Mouse (Mus musculus): ENCODE measurements around the gene Hoxa10. TPM values are rescaled to one million over a fixed set of nuclear protein-coding genes. Genes with fewer than 3 reads are reported as not detected.

Hoxa10 gene
- polyA plus RNA-seq, 1 experiment from 2014 or later, result 294 TPM

DNA sequence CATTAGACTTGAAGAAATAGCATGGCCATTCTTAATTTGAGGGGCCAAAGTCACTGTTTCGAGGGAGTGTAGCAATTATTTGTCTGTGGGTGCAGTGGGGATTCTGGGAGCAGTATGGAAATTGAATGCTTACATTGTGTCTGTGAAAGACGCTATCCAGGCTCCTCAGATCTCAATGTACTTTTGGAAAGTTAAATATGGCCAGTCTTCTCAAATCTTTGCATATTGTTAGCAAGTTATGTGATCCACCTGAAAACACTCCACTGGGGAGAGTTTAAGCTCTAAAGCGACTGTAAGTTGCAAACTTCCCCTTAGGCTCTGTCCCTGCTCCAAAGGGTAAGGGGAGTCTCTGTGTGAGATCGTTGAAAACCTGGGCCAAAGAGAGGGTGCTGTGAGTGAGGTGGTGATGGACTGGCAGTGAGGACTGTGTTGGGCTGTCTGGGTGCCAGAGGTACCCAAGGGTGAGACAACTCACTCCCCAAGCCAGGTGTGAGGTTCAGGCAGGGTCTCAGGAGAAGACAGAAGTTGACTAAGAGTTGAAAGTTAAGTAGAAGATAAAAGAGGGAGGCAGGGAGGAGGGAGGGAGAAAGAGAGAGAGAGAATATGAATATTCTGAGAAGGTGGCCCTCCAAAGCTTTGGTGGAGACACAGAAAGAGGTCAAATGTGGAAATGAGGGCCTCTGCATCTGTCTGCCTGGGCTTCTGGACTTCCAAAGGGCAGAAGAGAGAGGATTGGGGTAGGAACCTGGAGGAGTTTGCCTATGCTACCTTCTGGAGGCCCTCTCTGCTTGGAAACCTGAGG lies 33.6 kb downstream of the Hoxa10 start:
- Histone ChIP-seq H3K9me3 (no peaks in the 10 kb centered on the region), H3K9ac (replicated peaks) (peak overlapping the region; percentile 50; the same call in 1 of the 2 replicates), H3K4me3 (replicated peaks) (peak overlapping the region; percentile 50), H3K4me1 (replicated peaks) (peaks cover 88% of the 10 kb centered on the region), H3K4me2 (peak overlapping the region; percentile 96), H3K27me3 (peaks cover 33% of the 10 kb centered on the region; the same call in 1 of the 2 replicates), H3K36me3 (peaks cover 32% of the 10 kb centered on the region), H3K27ac (0 out of 2 replicates have a peak overlapping the region, but pooled peaks have one; percentile 35)
- 12% methylated on average over 4 of the region's 4 CpGs for WGBS
- ATAC-seq (ENCODE audit: insufficient number of reproducible peaks, insufficient read depth, low FRiP score, low TSS enrichment, low read depth), result no peak

DNA sequence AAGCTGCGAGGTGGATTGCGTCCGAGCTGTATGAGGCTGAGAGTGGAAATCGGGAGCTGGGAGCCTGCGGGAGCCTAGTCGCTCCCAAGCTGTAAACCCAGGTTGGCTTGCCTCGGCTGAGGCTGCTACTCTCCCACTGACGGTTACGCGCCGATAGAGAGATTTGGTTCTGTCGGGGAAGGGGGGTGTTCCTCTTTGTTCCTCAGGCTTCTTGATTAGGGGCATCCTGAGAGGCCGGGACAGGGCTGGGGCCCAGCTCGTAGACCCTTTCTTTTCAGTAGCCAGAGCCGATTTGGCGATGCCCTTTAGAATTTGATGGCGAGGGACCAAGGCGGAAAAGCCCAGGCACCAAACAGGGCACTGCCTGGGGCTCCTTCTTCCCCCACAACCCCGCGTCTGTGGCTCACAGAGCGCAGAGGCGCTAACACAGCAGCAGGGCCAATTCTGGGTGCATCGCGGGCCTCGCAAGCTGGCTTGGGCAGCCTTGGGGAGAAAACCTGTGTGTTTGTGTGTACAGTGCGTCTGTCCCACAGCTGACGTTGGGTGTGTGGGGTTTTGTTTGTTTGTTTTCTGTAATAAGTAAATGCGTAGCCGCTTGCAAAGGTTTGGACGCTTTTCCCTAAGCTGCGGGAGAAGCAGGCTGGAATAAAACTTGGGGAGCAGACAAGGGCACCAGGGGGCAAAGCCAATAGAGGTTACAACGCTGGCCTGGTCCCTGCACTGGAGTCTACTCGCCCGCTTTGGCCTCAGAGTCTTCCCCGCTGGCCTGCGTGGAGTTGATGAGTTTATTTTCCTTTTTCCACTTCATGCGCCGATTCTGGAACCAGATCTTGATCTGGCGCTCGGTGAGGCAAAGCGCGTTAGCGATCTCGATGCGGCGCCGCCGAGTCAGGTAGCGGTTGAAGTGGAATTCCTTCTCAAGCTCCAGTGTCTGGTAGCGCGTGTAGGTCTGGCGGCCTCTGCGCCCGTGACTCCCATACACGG lies 34.7 kb downstream of the Hoxa10 start:
- H3K27ac ChIP-seq, result peak overlapping the region; percentile 60; the same call in 1 of the 2 replicates
- no peak for ATAC-seq (ENCODE audit: insufficient number of reproducible peaks, insufficient read depth, low FRiP score, low TSS enrichment, low read depth)
- peaks cover 93% of the 10 kb centered on the region for H3K4me1 ChIP-seq (replicated peaks)
- peaks cover 41% of the 10 kb centered on the region for H3K36me3 ChIP-seq
- 7% methylated on average over 55 of the region's 55 CpGs for WGBS
- H3K9me3 ChIP-seq, result no peaks in the 10 kb centered on the region
- H3K4me3 ChIP-seq (replicated peaks), result peak overlapping the region; percentile 50
- H3K4me2 ChIP-seq, result peak overlapping the region; percentile 96
- H3K27me3 ChIP-seq, result peaks cover 33% of the 10 kb centered on the region; the same call in 1 of the 2 replicates
- H3K9ac ChIP-seq (replicated peaks), result peak overlapping the region; percentile 50

DNA sequence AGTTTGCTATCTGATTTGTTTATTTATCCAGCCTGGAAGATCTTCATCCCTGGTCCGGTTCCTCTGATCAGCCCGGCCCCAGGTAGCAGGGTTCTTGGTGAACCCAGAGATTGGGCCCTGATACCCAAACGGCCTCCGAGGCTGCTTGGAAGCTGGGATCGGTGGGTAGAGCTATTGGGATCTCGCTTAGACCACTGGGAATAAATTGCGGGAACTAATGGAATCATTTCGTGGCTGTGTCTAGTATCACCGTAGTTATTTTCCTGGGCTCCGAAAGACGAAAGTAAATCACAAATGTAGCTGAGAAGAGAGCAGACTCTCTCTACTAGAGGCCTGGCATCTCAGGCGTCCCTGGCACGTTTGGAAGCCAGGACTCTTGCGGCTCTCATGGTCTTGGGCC lies 35.4 kb downstream of the Hoxa10 start:
- H3K36me3 ChIP-seq, result peaks cover 42% of the 10 kb centered on the region
- H3K27me3 ChIP-seq, result peaks cover 35% of the 10 kb centered on the region; the same call in 1 of the 2 replicates
- H3K9ac ChIP-seq (replicated peaks), result peak overlapping the region; percentile 50; the same call in 1 of the 2 replicates
- H3K4me2 ChIP-seq, result peak overlapping the region; percentile 96
- H3K4me1 ChIP-seq (replicated peaks), result peaks cover 94% of the 10 kb centered on the region
- peak overlapping the region; percentile 60; the same call in 1 of the 2 replicates for H3K27ac ChIP-seq
- no peaks in the 10 kb centered on the region for H3K9me3 ChIP-seq
- WGBS, result 5% methylated on average over 14 of the region's 14 CpGs
- ATAC-seq (ENCODE audit: insufficient number of reproducible peaks, insufficient read depth, low FRiP score, low TSS enrichment, low read depth), result no peak
- H3K4me3 ChIP-seq (replicated peaks), result peak overlapping the region; percentile 50

DNA sequence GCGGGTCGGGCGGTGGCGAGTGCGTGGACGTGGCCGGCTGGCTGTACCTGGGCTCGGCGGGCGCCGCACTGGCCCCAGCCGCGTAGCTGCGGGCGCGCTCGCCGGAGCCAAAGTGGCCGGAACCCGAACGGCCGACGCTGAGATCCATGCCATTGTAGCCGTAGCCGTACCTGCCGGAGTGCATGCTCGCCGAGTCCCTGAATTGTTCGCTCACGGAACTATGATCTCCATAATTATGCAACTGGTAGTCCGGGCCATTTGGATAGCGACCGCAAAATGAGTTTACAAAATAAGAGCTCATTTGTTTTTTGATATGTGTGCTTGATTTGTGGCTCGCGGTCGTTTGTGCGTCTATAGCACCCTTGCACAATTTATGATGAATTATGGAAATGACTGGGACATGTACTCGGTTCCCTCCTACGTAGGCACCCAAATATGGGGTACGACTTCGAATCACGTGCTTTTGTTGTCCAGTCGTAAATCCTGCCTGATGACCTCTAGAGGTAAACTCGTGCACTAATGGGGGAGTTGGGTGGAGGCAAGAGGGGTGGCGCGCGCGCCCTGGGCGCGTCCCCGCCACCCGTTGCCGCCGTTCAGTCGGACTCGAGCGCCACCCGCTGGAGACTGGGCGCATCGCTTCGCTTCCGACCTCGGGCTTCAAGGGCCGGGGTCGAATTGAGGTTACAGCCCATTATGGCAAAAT lies 36.5 kb downstream of the Hoxa10 start, which contains the start of gene Hoxa5:
TSS of gene Hoxa5 (minus strand) at position 538 of the 703 bp plus-strand sequence.
- peak within 1 kb of the TSS; percentile 80 for H3K9ac ChIP-seq (replicated peaks)
- WGBS, result 1% methylated on average over 65 of the region's 65 CpGs
- H3K4me1 ChIP-seq (replicated peaks), result peaks cover 90% of the 10 kb centered on the region
- peak within 1 kb of the TSS; percentile 50 for H3K4me3 ChIP-seq (replicated peaks)
- peaks cover 34% of the 10 kb centered on the region for H3K27me3 ChIP-seq
- H3K9me3 ChIP-seq, result no peaks in the 10 kb centered on the region
- H3K27ac ChIP-seq, result peak within 1 kb of the TSS; percentile 67
- H3K36me3 ChIP-seq, result peaks cover 48% of the 10 kb centered on the region
- H3K4me2 ChIP-seq, result peak within 1 kb of the TSS; percentile 96
- no peak for ATAC-seq (ENCODE audit: insufficient number of reproducible peaks, insufficient read depth, low FRiP score, low TSS enrichment, low read depth)

DNA sequence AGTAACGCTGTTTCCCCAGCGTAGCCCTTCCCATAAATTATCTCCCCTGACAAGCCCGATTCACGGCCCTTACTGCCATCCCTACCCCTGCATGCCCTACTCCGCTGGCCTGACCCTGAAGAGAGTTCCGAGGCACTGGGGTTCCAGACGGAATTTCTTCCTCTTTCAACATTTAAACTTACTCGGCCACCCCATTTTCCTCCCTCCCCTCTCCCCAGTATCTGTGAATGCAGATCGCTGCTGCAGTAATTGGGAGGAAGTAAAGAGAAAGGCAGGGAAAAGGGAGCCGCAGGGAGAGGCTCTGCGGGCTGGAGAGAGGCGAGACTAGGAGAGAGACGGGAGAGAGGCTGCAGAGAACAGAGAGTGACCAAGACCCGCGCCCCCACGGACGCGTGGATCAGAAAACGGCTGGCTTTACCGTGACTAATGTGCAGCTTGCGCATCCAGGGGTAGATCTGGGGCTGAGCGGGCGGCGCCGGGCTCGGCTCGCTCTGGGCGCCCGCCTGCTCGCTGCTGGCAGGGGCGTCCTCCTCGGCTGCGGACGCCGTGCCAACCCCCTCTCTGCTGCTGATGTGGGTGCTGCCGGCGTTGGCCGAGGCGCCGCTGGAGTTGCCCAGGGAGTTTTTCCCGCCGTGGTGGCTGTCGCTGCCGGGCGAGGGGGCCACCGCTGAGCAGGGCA lies 37.1 kb downstream of the Hoxa10 start:
- Histone ChIP-seq H3K9me3 (no peaks in the 10 kb centered on the region), H3K4me3 (replicated peaks) (peak overlapping the region; percentile 50), H3K4me2 (peak overlapping the region; percentile 96), H3K36me3 (peaks cover 48% of the 10 kb centered on the region), H3K27ac (peak overlapping the region; percentile 67), H3K27me3 (peaks cover 31% of the 10 kb centered on the region), H3K4me1 (replicated peaks) (peaks cover 83% of the 10 kb centered on the region), H3K9ac (replicated peaks) (peak overlapping the region; percentile 80)
- no peak for ATAC-seq (ENCODE audit: insufficient number of reproducible peaks, insufficient read depth, low FRiP score, low TSS enrichment, low read depth)
- WGBS, result 2% methylated on average over 46 of the region's 46 CpGs

DNA sequence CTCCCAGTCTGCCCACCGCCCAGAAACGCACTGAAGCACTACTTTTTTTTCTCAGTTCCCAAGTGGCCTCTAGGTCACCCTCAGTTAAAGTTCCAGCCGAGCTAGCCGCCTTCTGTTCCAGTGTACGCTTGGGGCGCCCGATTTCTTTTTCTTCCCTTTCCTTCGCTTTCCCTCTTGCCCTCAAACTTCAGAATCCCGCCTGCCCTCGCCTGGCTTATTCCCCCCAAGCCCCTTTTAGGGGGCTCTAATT lies 37.6 kb downstream of the Hoxa10 start:
- peak overlapping the region; percentile 67; the same call in 1 of the 2 replicates for H3K27ac ChIP-seq
- H3K36me3 ChIP-seq, result peaks cover 48% of the 10 kb centered on the region
- H3K27me3 ChIP-seq, result peaks cover 31% of the 10 kb centered on the region
- no peaks in the 10 kb centered on the region for H3K9me3 ChIP-seq
- no peak for ATAC-seq (ENCODE audit: insufficient number of reproducible peaks, insufficient read depth, low FRiP score, low TSS enrichment, low read depth)
- H3K4me3 ChIP-seq (replicated peaks), result peak overlapping the region; percentile 50
- peaks cover 79% of the 10 kb centered on the region for H3K4me1 ChIP-seq (replicated peaks)
- peak overlapping the region; percentile 80 for H3K9ac ChIP-seq (replicated peaks)
- H3K4me2 ChIP-seq, result peak overlapping the region; percentile 96
- WGBS, result 4% methylated on average over 10 of the region's 10 CpGs

DNA sequence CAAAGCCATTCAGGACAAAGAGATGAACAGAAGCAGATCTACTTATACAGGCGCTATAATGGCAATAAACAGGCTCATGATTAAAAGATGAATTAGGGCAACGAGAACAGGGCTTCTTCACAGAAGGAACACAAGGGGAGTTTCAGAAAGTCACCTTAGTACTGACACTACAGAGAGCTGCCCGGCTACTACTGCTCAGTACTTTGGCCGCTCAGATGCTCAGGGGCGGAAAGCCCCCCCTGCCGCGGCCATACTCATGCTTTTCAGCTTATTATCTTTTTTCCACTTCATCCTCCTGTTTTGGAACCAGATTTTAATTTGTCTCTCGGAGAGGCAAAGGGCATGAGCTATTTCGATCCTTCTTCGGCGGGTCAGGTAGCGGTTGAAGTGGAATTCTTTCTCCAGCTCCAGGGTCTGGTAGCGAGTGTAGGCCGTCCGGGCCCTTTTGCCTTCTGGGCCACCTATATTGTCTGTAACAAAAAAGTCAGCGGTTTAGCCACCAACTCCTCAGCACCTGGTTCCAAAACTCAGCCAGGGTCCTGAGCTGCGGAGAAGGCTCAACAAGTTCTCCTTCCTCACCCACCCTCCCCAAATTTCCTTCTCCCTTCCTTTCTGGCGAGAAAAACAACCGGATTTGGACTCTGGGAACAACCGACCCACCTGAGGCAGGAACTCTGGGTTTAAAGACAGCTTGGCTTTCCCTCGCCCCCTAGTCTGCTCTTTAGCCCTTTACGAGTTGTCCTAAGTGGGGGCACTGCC lies 38.1 kb downstream of the Hoxa10 start:
- H3K27me3 ChIP-seq, result peaks cover 30% of the 10 kb centered on the region
- ATAC-seq (ENCODE audit: insufficient number of reproducible peaks, insufficient read depth, low FRiP score, low TSS enrichment, low read depth), result no peak
- no peaks in the 10 kb centered on the region for H3K9me3 ChIP-seq
- peak overlapping the region; percentile 96 for H3K4me2 ChIP-seq
- H3K36me3 ChIP-seq, result peaks cover 48% of the 10 kb centered on the region
- WGBS, result 17% methylated on average over 22 of the region's 22 CpGs
- peak overlapping the region; percentile 50 for H3K4me3 ChIP-seq (replicated peaks)
- H3K27ac ChIP-seq, result no peak overlapping the region
- peaks cover 76% of the 10 kb centered on the region for H3K4me1 ChIP-seq (replicated peaks)
- peak overlapping the region; percentile 80 for H3K9ac ChIP-seq (replicated peaks)

DNA sequence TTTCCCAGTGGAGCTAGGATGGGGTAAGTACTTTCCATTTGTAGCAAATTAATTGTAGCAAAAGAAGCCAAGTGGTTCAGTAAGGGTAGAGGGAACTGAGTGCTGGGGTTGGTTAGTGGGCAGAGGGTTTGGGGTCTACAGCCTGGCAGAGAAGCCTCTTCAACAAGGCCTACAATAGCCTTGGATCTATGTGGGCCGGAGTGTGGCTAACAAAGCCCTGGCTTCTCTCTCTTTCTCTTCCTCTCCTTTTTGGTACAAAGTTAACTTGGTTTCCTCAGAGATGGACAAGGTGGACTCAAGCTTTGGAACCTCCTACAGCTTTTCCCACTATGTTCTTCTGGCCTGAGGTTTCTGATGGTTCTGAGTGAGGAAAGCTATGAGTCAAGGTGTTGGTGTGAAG lies 39.4 kb downstream of the Hoxa10 start:
- peak overlapping the region; percentile 29; the same call in 1 of the 2 replicates for H3K27ac ChIP-seq
- H3K36me3 ChIP-seq, result peaks cover 46% of the 10 kb centered on the region
- H3K4me2 ChIP-seq, result no peak overlapping the region
- H3K9ac ChIP-seq (replicated peaks), result 0 out of 2 replicates have a peak overlapping the region, but pooled peaks have one; percentile 31
- no peak for ATAC-seq (ENCODE audit: insufficient number of reproducible peaks, insufficient read depth, low FRiP score, low TSS enrichment, low read depth)
- H3K27me3 ChIP-seq, result peaks cover 30% of the 10 kb centered on the region
- no peak overlapping the region for H3K4me3 ChIP-seq (replicated peaks)
- WGBS, result 38% methylated on average over 1 of the region's 1 CpGs
- H3K4me1 ChIP-seq (replicated peaks), result peaks cover 66% of the 10 kb centered on the region
- no peaks in the 10 kb centered on the region for H3K9me3 ChIP-seq

DNA sequence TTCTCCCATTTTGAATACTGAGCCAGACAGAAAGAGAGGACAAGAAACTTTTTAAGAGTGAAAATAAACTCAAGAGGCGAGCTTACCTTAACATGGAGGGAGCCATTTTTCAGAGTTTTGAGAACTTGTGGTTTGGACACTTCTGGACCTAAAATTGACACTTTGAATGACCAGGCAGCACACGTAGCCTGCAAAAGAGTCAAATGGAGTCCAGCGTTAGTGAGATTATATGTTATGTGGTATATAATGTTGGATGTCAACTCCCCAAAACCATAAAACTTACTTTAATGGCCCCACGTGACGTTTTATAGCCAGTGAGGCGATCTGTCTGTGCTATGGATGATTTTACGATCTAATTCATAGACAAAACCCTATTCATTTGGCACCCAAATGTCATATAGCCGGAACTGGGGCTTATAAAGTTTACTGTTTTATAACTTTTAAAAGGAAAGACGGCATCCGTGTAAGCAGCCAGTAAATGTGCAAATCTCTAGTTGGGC lies 39.9 kb downstream of the Hoxa10 start:
- Histone ChIP-seq H3K9me3 (no peaks in the 10 kb centered on the region), H3K36me3 (peaks cover 45% of the 10 kb centered on the region), H3K4me1 (replicated peaks) (peaks cover 62% of the 10 kb centered on the region), H3K27ac (no peak overlapping the region), H3K4me3 (replicated peaks) (0 out of 2 replicates have a peak overlapping the region, but pooled peaks have one; percentile 12), H3K27me3 (peaks cover 32% of the 10 kb centered on the region), H3K9ac (replicated peaks) (no peak overlapping the region), H3K4me2 (peak overlapping the region; percentile 32)
- ATAC-seq (ENCODE audit: insufficient number of reproducible peaks, insufficient read depth, low FRiP score, low TSS enrichment, low read depth), result no peak
- WGBS, result 9% methylated on average over 10 of the region's 10 CpGs

All from limb, embryonic 12.5 days (tissue).